ENCODE assay signal across 19 mouse cellular contexts in genomic region chr14:106980752-106981151, GRCm38 (mm10).
DNase-seq lines count a peak whose midpoint lies in the region; ATAC-seq and TF ChIP-seq lines count a peak whose summit lies in the region.
"Had no signal": no experiment of that assay in that cellular context is flagged by ENCODE, and none has a peak within 500 bp of the region (broad histone marks: within the 10 kb centered on the region; RNA-seq: fewer than 3 reads in every experiment).

No protein-coding gene starts in this region.

- no peak overlapping the region for H3K4me2 ChIP-seq in liver, postnatal 0 days (ENCODE audit: low read depth, low read length)
- no peak overlapping the region for H3K4me2 ChIP-seq in limb, embryonic 11.5 days (ENCODE audit: low read depth, severe bottlenecking)
- H3K4me2 ChIP-seq: embryonic facial prominence, embryonic 15.5 days; hindbrain, embryonic 12.5 days; intestine, embryonic 15.5 days had no signal

- no peaks in the 10 kb centered on the region for H3K4me1 ChIP-seq in liver, adult 2 months (ENCODE audit: control insufficient read depth, insufficient read depth, low read length)
- H3K4me1 ChIP-seq in liver, postnatal 0 days (ENCODE audit: insufficient read depth), result no peaks in the 10 kb centered on the region
- H3K4me1 ChIP-seq in limb, embryonic 11.5 days (ENCODE audit: control insufficient read depth, insufficient read depth, low read length), result no peaks in the 10 kb centered on the region
- H3K4me1 ChIP-seq: embryonic facial prominence, embryonic 15.5 days; hindbrain, embryonic 12.5 days; intestine, embryonic 15.5 days had no signal

- no peaks in the 10 kb centered on the region for H3K27me3 ChIP-seq in liver, adult 2 months (ENCODE audit: control insufficient read depth, insufficient read depth, low read length)
- H3K27me3 ChIP-seq in liver, postnatal 0 days (ENCODE audit: insufficient read depth, low read length), result no peaks in the 10 kb centered on the region
- no peaks in the 10 kb centered on the region for H3K27me3 ChIP-seq in limb, embryonic 11.5 days (ENCODE audit: control insufficient read depth, insufficient read depth, low read length)
- H3K27me3 ChIP-seq: embryonic facial prominence, embryonic 15.5 days; hindbrain, embryonic 12.5 days; intestine, embryonic 15.5 days had no signal

- H3K4me3 ChIP-seq in liver, adult 2 months (ENCODE audit: insufficient read depth, low read depth, low read length), result no peak overlapping the region
- no peak overlapping the region for H3K4me3 ChIP-seq in liver, postnatal 0 days (ENCODE audit: low read depth, low read length)
- no peak overlapping the region for H3K4me3 ChIP-seq in limb, embryonic 11.5 days (ENCODE audit: low read depth, low read length)
- H3K4me3 ChIP-seq: embryonic facial prominence, embryonic 15.5 days; heart, adult 2 months; hindbrain, embryonic 12.5 days; intestine, embryonic 15.5 days; layer of hippocampus, adult 2 months had no signal

- no peak for TF ChIP-seq CTCF in liver, adult 2 months (IDR thresholded peaks at IDR 0.05; ENCODE audit: low read depth, low read length)
- TF ChIP-seq CTCF in liver, postnatal 0 days (IDR thresholded peaks at IDR 0.05; ENCODE audit: low read depth), result no peak

- no peak for TF ChIP-seq EP300 in liver, postnatal 0 days (IDR thresholded peaks at IDR 0.05; ENCODE audit: low read depth)

- no peak overlapping the region for H3K9ac ChIP-seq in liver, adult 2 months (ENCODE audit: low read depth, low read length)
- no peak overlapping the region for H3K9ac ChIP-seq in liver, postnatal 0 days (replicated peaks)
- no peak overlapping the region for H3K9ac ChIP-seq in limb, embryonic 11.5 days (ENCODE audit: low read length)
- H3K9ac ChIP-seq: embryonic facial prominence, embryonic 15.5 days; hindbrain, embryonic 12.5 days; intestine, embryonic 15.5 days had no signal

- H3K27ac ChIP-seq in liver, adult 2 months (replicated peaks; ENCODE audit: insufficient read depth, low read depth, low read length), result no peak overlapping the region
- no peak overlapping the region for H3K27ac ChIP-seq in liver, postnatal 0 days (ENCODE audit: low read depth)
- H3K27ac ChIP-seq in limb, embryonic 11.5 days (replicated peaks; ENCODE audit: low read depth, low read length), result no peak overlapping the region
- H3K27ac ChIP-seq: embryonic facial prominence, embryonic 15.5 days; heart, adult 2 months; hindbrain, embryonic 12.5 days; intestine, embryonic 15.5 days; kidney, postnatal 0 days; layer of hippocampus, adult 2 months had no signal

- H3K79me2 ChIP-seq in liver, adult 2 months (ENCODE audit: control insufficient read depth, insufficient read depth, low read length), result no peaks in the 10 kb centered on the region

- H3K36me3 ChIP-seq in liver, adult 2 months (ENCODE audit: control insufficient read depth, insufficient read depth, low read length), result no peaks in the 10 kb centered on the region
- no peaks in the 10 kb centered on the region for H3K36me3 ChIP-seq in liver, postnatal 0 days (replicated peaks; ENCODE audit: insufficient read depth, low read length)
- no peaks in the 10 kb centered on the region for H3K36me3 ChIP-seq in limb, embryonic 11.5 days (ENCODE audit: control insufficient read depth, insufficient read depth, low read length)
- H3K36me3 ChIP-seq: embryonic facial prominence, embryonic 15.5 days; hindbrain, embryonic 12.5 days; intestine, embryonic 15.5 days had no signal

- ATAC-seq in liver, postnatal 0 days, result no peak
- ATAC-seq in limb, embryonic 11.5 days (ENCODE audit: insufficient number of reproducible peaks, low FRiP score, low TSS enrichment, low read depth), result no peak
- ATAC-seq: intestine, embryonic 15.5 days had no signal

- DNase-seq in liver, adult 2 months (ENCODE audit: extremely low read depth, low read depth, low spot score), result peak; percentile 9
- no peak for DNase-seq in liver, postnatal 0 days
- DNase-seq in Muller cell, postnatal 12 days (ENCODE audit: inconsistent ontology term), result peak; percentile 55
- peak; percentile 87 for DNase-seq in embryo, embryonic 10 days (ENCODE audit: low spot score)
- peak; percentile 33 for DNase-seq in limb, embryonic 11.5 days (ENCODE audit: low spot score)
- DNase-seq in heart, adult 18-20 months, result no peak
- no peak for DNase-seq in frontal cortex, postnatal 10 days (ENCODE audit: low spot score in 2 of 2)
- DNase-seq: adrenal gland, postnatal 10 days; cerebellum, adult 18-20 months; cerebellum, postnatal 36 days; gastrocnemius, postnatal 10 days; heart, adult 2 months; lung, postnatal 36 days; midbrain, embryonic 14.5 days had no signal

- H3K9me3 ChIP-seq in liver, postnatal 0 days (ENCODE audit: low read length), result no peaks in the 10 kb centered on the region
- no peaks in the 10 kb centered on the region for H3K9me3 ChIP-seq in limb, embryonic 11.5 days (ENCODE audit: control insufficient read depth, low read length)
- H3K9me3 ChIP-seq: embryonic facial prominence, embryonic 15.5 days; hindbrain, embryonic 12.5 days; intestine, embryonic 15.5 days had no signal

- 41% methylated on average over 4 of the region's 4 CpGs for WGBS in liver, adult 2 months
- 50% methylated on average over 4 of the region's 4 CpGs for whole genome bisulfite sequencing in liver, postnatal 0 days (ENCODE audit: insufficient replicate concordance)
- WGBS in limb, embryonic 11.5 days, result 17% methylated on average over 4 of the region's 4 CpGs

- no peak for TF ChIP-seq POLR2A in liver, adult 2 months (IDR thresholded peaks at IDR 0.05; ENCODE audit: extremely low read depth, insufficient read depth, low read length)

Comparison
In these comparisons a context has a peak if more than half of its experiments do, and no peak if none do; other contexts are left out.
1. DNase-seq: peak in liver, adult 2 months (single experiment), Muller cell, postnatal 12 days (single experiment), embryo, embryonic 10 days (single experiment) and limb, embryonic 11.5 days (single experiment); none in liver, postnatal 0 days (single experiment), heart, adult 18-20 months (0 of 2) and frontal cortex, postnatal 10 days (0 of 2).